Mouse (Mus musculus): ENCODE measurements around the gene Gm20431.

Gm20431 gene

DNA sequence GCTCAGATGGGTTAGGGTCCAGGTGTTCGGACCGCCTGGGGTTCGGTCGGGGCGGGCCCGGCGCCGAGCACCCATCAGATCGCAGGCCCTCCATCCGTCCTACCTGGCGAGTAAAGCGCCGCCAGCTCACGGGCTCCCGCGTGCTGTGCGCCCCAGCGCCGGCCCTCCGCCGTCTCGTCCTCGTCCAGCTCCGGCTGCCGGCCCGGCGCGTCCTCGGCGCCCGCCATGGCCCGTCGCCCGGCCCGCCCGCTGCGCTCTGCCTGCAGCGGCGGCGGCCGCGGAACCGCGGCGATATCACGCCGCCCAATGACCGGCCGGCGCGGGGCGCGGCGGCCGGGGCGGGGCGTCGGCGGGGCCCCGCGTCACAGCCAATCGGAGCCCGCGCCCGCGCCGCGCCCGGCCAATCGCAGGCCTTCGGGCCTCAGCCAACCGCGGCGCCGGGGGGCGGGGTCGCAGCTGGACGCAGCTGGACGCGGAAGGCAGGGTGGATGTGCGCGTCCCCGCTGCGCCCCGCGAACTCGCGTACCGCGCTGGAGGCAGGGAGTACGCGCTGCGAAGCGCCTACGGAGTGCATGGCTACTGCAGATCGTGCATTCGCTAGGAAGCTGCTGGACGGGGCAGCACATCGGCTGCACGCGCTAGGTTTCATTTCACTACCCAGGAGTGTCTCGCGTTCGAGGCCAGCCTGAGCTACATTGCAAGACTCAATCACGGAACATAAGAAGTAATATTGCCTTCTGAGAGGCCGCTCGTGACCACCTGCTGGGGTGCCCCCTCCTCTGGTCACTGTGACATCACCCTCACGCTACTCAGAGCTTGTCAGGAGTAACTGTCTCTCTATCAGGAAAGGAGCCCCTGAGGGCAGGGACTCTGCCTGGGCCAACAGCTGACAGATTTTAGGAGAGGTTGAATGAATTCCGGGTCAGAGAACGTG is at the start of gene Gm20431:
Gene Gm20431, minus strand, starts transcription at position 227 of the 934 bp plus-strand sequence.
- DNase-seq (ENCODE audit: low spot score) = peak; percentile 97

DNA sequence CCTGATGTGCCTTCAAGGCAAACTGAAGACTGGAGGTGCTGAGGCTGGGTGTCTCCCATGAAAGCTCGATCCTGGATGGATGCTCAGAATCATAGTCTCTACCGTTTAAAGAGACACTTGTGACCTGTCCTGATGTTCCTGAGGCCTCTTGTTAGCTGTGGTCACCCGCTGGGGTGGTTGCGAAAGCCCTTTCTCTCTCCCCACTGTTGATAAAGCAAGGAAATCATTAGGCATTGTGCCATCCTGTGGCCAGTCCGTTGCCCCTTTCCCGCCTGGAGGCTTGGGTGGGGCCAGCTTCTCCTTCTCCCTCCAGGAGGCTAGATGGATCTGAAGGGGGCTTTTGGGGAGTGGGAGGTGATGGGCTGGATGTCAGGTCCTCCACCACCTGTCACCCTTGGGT is 49.3 kb upstream of the Gm20431 start:
- DNase-seq (ENCODE audit: low spot score) = no peak

DNA sequence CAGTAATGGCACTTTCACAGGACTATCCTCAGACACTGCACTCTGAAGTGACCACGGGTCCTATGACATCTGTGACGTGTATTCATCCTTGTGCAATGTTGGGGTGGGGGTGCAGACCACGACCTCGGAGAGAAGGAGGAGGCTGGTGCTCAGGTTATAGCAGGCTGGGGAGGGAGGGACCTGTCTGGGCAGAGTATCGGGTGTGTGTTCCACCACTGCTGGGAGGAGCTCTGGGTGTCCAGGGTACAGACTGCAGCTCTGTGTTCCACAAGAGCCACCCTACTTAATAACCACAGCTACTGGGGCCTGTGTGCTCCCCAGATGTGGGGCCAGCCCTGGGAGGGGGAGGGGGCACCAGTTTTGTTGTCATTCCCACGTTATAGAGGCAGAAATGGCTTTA is 48.7 kb upstream of the Gm20431 start:
- DNase-seq (ENCODE audit: low spot score) = no peak

DNA sequence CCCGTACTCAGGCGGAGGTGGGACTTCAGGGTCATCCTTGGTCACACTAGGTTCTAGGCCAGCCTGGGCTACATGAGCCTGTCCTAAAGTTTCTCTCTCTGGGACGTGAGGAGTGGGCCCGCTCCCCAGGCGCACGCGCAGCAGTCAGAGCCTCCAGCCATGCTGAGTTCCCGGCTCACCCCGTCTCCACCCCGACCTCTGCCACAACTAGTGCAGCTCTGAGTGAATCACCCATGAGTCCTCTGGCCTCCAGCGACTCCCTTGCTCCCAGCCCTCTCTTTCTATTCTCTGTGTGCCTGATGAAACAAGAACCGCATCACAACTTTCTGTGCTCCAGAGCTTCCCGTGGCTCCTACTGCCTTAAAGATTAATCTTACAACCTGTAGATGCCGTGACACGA is 47.1 kb upstream of the Gm20431 start:
- DNase-seq (ENCODE audit: low spot score) = no peak

DNA sequence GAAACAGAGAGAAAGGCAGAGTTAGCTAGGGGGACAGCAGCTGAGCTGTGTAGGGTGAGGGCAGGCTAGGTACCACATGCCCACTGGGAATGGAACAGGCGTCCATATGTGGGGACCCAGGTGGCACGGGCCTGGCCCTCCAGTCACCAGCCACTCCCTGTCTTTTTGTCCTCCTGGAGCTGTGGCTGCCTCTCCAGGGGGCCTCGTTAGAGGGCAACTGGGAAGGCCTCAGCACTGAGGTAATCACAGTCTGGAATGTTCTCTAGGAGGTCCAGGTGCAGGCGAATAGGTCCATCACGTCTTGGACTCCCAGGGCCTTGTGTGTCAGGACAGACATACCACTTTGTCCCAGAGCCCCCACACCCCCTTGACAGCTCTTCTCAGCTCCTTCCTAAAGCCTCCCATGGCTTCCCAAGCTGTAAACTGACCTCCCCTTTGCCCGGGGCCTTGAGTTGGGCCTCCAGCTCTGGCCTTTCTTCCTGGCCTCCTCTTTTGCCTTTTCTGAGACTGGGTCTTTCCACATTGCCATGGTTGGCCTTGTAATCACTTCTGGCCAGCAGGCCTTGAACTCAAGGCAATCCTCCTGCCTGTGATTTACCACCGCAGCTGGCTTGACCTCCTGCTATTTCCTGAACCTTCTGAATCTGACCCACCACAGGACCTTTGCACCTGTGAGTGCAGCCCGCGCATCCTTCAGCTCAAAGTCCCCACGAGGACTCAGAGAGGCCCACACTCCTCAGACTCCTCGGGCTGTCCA is 45.1 kb upstream of the Gm20431 start:
- no peak for DNase-seq (ENCODE audit: low spot score)

DNA sequence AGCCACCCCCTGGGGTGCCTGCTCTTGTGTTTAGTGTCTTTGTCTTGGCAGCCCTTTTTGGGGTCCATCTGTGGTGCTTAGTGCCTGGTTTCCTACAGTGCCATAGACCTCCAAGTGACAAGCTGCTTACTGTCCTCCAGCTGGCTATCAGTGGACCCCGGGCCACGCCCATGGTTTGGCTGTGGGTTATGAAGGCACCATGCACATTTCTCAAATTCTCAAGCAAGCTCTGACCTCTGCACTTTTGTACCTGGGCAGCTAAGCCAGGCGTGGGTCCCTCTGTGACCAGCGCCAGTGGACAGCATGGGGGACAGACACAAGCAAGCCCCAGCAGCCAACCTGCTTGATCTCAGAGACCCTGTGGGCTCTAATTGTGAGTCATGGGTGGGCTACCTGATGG is 43.1 kb upstream of the Gm20431 start:
- no peak for DNase-seq (ENCODE audit: low spot score)

DNA sequence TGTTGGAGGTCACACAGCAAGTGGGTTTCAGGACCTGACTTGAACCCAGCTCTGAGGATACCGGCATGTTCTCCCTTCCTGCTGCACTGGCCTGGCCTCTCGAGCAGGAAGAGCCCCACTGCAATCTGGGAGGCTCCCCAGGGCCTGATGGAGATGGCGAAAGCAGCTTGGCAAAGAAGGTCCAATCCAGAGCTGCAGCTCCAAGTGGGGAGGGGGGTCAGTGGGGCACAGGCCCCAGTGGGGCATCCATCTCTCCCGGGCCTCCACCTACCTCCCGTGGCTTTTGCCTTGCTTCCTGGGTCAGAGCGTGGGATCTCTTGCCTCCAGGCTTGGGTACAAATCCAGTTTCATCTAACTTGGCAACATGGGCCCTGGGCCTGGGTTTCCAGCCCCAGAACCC is 40.8 kb upstream of the Gm20431 start:
- DNase-seq (ENCODE audit: low spot score) = no peak

DNA sequence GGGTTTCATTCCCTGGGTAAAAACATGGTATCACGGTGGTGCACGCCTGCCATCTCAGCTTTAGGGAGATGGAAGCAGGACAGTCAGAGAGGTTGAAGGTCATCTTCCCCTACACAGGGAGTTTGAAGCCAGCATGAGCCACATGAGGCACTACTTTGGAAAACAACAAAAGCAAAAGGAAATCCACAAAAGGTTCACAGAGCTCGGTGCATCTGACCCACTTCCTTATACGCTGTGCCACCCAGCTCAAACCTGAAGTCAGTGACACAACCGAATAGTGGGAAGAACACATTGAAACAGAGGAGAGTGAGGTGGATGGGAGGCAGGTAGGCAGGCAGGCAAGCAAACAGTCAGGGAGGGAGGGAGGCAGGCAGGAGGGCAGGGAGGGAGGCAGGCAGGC is 40.2 kb upstream of the Gm20431 start:
- DNase-seq (ENCODE audit: low spot score) = no peak

DNA sequence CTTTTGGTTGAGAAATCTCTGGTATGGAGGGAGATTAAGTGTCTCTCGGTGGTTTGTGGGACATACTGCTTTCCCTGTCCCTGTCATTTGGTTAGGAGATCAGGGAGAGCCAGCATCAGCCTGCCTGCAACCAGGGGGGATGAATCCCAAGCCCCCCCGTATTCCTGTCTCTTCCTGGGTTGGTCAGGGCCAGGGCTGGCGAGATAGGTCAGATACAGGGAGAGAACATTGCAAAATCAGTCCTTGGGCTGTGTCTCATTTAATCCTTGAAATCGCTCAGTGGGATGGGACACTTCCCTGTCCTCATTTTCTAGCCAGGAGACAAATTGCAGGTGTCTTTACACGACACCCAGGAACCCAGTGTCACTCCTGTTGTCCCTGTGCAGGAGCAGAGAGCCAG is 38.7 kb upstream of the Gm20431 start:
- no peak for DNase-seq (ENCODE audit: low spot score)

DNA sequence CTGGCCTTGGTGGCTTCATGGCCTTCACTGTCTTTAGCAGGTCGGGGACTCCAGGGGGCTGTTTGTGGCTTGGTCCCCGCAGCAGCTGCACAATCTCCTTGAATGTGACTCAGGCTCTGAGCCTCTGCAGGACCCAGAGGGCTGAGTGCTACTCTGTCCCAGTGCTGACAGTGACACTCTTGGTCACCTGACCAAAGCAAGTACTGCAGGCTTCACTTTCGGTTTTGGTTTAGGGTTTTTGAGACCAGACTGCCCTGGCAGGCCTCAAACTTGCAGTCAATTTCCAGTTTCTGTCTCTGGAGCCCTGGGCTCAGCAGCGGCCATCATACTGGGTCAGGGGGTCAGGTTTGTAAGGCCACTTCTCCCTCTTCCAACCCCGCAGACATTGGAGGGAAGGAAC is 36.6 kb upstream of the Gm20431 start:
- peak; percentile 81 for DNase-seq (ENCODE audit: low spot score)

DNA sequence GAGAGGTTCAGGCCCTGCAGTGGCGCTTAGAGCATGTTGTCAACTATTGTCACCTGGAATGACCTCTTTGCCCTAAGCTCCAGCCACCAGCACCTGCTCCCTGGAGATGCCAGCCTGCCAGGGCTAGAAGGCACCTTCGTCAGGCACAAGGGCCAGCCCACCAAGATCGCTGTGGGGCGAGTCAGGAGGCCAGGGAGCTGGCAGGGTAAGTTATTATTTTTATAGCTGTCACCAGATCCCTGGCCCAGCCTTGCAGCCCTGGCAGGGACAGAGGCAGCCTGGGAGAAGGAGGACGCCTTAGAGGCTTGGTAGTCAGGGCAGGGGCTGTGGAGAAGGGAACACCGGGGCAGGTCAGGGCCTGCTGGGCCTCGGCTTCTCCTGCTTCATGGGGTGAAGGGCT is 34.8 kb upstream of the Gm20431 start:
- no peak for DNase-seq (ENCODE audit: low spot score)

DNA sequence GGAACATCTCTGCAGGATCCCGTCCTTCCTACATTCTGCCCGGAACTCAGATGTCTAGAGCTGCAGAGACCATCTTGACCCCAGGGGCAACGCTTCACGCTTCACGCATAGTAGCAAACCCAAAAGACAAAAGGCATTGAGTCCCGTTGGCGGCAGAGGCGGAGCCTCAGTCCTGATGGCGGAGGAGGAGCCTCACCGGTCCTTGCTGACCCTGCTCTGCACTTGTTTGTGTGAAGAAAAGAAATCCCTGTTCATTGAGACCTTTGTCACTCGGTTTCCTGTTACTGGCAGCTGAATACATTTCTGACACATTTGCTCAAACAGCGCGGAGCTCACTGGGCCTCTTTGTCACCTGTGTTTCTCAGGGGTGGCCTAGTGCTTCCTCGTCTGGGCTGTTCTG is 34.2 kb upstream of the Gm20431 start:
- DNase-seq (ENCODE audit: low spot score) = no peak

DNA sequence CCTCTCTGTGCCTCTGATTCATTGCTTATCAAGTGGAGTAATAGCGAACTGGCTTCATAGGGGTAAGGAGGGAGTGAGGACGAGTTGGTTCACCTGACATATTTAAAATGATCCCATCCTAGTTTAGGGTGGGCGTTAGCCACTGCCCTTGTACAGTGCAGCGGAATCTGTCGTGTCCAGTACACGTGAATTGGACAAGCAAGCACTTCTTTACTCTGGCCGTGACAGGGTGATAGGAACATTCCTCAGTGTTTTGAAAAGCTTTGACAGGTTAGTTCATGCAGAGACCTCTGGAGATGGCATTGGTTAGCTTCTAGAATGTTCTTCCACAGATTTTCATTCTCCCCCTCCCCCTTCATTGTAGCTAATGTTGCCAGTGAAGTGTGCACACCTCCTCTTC is 33.7 kb upstream of the Gm20431 start:
- DNase-seq (ENCODE audit: low spot score) = no peak

DNA sequence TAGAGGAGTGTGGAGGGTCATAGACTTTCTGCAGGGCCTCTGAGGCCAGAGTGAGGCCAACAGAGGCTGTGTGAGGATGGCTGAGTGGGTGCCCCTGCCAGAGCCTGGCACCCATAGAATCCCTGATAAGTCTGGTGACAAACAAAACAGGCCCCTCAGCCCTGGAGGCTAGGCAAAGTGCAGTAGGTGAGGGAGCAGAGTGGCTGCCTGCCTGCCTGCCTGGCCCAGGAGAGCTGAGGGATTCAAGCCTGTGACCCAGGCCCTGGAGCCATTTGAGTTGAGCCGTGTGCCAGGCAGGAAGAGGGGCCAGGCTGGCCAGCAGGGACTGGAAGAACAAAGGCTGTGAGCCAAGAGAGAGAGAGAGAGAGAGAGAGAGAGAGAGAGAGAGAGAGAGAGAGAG is 32.9 kb upstream of the Gm20431 start:
- no peak for DNase-seq (ENCODE audit: low spot score)

DNA sequence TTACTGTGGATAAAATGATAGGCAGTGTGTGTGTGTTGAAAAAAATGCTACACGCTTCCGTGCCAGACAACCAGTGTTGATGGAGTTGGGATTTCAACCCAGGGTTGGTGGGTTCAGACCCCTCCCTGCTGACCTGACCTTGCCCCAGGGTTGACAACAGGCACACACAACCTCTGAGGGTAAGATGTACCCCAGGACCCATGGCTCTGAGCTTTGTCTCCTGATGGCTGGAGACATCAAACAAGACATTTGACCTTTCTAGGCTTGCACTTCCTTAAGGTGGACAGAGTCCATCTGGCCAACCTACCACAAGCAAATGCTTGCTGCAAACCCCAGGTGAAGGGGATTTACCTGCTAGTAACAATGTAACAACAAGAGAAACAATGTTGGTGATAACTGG is 32.2 kb upstream of the Gm20431 start:
- DNase-seq (ENCODE audit: low spot score) = no peak

DNA sequence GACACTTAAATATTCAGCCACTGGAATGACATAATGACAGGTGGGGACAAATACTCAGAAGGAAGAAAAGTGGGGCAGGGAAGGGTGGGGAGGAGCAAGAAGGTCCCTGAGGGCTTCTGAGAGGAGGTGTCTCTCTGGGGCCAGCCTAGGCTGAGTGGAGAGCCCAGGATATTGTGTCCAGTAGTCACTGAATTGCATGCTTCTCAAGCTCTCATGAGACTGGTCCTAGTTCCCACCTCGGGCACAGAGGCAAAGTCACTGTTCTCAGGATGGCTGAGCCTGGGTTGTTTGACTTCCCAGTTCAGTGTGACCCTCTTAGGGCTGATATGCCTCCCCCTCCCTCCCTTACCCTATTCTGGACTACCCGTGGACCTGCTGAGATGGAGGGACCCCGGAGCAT is 31.5 kb upstream of the Gm20431 start:
- no peak for DNase-seq (ENCODE audit: low spot score)

DNA sequence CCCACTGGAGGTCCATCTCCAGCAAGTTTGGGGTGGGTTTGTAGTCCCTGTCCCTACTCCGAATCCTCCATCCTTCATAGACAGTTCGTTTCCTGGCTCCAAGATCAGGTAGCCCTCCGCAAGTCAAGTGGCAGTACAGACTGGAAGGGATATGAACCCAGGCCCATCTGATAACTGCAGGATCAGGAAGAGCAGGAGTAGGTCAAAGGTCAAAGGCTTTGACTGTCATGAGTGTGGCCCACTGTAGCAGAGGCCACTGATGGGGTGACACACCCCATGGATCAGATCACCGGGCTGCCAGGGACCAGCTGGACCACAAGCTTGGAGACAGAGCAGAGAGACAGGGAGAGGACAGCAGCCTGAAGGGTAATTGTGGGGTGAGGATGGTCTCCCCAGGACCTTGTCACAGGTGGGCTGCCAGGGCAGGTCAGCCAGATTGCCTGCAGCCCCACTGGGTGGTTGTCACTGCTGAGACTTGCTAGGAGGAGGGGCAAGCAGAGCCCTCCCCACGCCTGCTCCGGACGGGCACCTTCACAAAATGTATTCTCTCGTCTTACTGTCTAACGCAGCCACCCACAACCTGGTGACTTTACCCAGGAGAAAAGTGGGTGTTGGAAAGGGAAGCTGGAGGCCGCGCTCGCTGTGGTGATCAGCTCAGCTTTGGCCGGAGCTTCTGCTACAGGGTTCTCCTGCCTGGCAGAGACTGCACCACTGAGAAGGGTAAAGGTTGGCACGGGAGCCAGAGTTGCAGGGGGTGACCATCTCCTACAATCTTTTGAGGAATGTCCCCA is 30.8 kb upstream of the Gm20431 start:
- DNase-seq (ENCODE audit: low spot score) = no peak

DNA sequence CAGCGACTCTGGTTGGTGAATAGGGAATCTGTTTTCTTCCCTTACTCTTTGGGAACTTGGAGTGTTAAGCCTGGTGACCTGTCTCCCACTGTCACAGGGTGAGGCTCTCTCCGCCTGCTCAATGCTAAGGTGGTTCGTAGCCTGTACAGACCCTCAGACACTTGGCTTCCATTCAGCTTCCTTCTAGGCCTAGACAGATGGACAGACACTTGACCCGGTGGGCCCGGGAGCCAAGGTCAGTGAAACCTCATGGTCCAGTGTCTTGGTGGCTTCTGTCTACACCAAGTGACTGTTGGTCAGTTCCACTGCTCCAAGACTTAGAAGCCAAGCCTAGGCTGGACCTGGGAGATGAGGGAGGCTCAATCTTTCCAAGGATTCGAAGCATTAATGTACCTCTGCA is 30.1 kb upstream of the Gm20431 start:
- DNase-seq (ENCODE audit: low spot score) = no peak

DNA sequence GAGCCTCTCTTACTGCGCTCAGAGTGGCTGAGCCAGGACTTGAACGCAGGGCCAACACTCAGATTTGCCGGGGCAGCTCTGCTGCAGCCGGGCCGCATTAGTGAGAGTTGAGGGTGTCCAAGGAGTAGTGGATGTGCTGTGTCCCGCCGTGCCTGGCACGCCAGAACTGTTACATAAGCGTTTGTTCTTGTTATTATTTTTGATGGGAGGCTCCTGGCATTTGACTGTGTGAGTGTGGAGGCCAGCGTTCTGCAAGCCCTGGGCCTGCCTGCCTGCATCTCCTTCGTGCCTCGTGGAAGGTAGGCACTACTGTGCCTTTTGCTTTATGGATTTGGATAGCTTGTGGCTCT is 29.6 kb upstream of the Gm20431 start:
- no peak for DNase-seq (ENCODE audit: low spot score)

DNA sequence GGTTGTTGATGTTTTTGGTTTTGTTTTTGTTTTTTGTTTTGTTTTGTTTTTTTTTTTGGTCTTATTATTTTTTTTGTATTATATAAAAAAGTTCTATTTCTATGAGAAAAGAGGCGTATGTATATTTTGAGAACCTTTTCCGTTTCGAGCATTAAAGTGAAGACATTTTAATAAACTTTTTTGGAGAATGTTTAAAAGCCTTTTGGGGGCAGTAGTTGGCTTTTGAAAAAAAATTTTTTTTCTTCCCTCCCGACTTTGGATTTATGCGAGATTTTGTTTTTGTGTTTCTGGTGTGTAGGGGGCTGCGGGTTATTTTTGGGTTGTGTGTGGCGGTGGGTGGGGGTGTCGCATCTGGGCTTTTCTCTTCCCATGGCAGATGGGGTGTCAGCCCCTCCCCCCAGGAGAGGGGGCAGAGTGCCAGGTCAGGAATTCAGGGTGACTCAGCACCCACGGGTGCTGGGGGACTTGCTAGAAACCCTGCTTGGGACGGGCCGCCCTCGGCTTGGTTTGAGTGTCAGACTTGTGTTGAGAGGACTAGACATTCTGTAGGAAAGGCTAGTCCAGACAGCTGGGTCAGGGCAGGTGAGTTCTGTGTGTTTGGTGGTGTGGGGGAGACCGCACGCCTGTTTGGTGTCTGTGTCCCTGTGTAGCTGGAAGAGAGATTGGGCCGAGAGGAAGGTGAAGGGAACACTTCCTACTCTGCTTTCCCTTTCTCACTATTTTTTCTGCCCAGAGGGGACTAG is 29.1 kb upstream of the Gm20431 start:
- DNase-seq (ENCODE audit: low spot score) = no peak

DNA sequence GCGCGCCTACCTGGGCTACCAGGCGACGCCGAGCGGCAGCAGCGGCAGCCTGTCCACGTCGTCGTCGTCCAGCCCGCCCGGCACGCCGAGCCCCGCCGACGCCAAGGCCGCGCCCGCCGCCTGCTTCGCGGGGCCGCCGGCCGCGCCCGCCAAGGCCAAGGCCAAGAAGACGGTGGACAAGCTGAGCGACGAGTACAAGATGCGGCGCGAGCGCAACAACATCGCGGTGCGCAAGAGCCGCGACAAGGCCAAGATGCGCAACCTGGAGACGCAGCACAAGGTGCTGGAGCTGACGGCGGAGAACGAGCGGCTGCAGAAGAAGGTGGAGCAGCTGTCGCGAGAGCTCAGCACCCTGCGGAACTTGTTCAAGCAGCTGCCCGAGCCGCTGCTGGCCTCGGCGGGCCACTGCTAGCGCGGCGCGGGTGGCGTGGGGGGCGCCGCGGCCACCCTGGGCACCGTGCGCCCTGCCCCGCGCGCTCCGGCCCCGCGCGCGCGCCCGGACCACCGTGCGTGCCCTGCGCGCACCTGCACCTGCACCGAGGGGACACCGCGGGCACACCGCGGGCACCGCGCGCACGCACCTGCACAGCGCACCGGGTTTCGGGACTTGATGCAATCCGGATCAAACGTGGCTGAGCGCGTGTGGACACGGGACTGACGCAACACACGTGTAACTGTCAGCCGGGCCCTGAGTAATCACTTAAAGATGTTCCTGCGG is 28.4 kb upstream of the Gm20431 start, which contains the start of gene Tmem189:
Gene Tmem189, minus strand, starts transcription at position 322 of the 718 bp plus-strand sequence.
- DNase-seq (ENCODE audit: low spot score) = peak; percentile 92

All from MN1 (cell line).